Mouse (Mus musculus) heart, postnatal 0 days (tissue): ENCODE measurements at regions not wholly inside any gene's neighbourhood (a gene's known extent, or its start where the extent isn't known, plus 50 kb on each side); places are given as distances from the start of the nearest gene placed in this dataset.

ENCODE experiments used
- CTCF ChIP-seq: IDR thresholded peaks from 2 replicates; pipeline ENCODE4 v1.5.1; 2016; ENCODE audit warnings: antibody characterized with exemption, control low read depth, low read depth
- EP300 ChIP-seq: IDR thresholded peaks from 2 replicates; pipeline ENCODE4 v1.6.1; 2016; ENCODE audit warnings: antibody characterized with exemption, low read depth

DNA sequence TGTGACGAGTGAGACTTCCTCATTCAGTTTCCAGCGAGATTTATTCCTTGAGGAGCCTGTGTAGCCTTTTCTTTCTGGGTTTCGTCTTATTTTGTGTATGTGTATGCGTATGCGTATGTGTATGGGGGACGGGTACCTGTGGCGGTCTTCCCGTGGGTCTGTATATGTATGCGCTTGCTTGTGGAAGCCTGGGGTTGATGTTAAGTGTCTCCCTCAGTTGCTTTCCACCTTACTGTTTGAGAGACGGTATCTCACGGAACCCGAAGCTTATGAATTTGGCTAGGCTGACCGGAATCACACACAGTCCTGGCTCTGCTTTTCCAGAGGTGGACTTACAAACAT is 87.1 kb downstream of the Ankrd50 start:
- TF ChIP-seq CTCF (no peak), EP300 (no peak)
